Mouse (Mus musculus): Measurements from ENCODE around the gene 4933416C03Rik. TPM values are rescaled to one million over a fixed set of nuclear protein-coding genes. Genes with fewer than 3 reads are reported as not detected.

4933416C03Rik gene
- polyA plus RNA-seq, 1 experiment from 2014 or later: 0.40 TPM

- DNase-seq (ENCODE audit: low spot score) (no peak), ATAC-seq (ENCODE audit: low FRiP score) (no peak)
- H3K4me3 ChIP-seq (replicated peaks; ENCODE audit: low read length): no peak overlapping the region
- no peak overlapping the region for H3K4me2 ChIP-seq (replicated peaks)
- no peak overlapping the region for H3K9ac ChIP-seq
- H3K9me3 ChIP-seq (ENCODE audit: control insufficient read depth, low read length): no peaks in the 10 kb centered on the region
- H3K27ac ChIP-seq: no peak overlapping the region
- H3K27me3 ChIP-seq (ENCODE audit: control insufficient read depth, insufficient read depth, low read length): no peaks in the 10 kb centered on the region
- H3K36me3 ChIP-seq (replicated peaks; ENCODE audit: control insufficient read depth, insufficient read depth): no peaks in the 10 kb centered on the region
- WGBS: 94% methylated on average over 7 of the region's 7 CpGs
- no peaks in the 10 kb centered on the region for H3K4me1 ChIP-seq (replicated peaks; ENCODE audit: control insufficient read depth, insufficient read depth, low read length)
These were observed 15.2 kb downstream of the 4933416C03Rik start for GRCm38 (mm10) chr10:116098470-116098869.

- Histone ChIP-seq H3K27ac (no peak overlapping the region), H3K4me1 (replicated peaks; ENCODE audit: control insufficient read depth, insufficient read depth, low read length) (no peaks in the 10 kb centered on the region), H3K36me3 (replicated peaks; ENCODE audit: control insufficient read depth, insufficient read depth) (no peaks in the 10 kb centered on the region), H3K27me3 (ENCODE audit: control insufficient read depth, insufficient read depth, low read length) (no peaks in the 10 kb centered on the region), H3K4me3 (replicated peaks; ENCODE audit: low read length) (no peak overlapping the region), H3K9me3 (ENCODE audit: control insufficient read depth, low read length) (no peaks in the 10 kb centered on the region), H3K4me2 (replicated peaks) (no peak overlapping the region), H3K9ac (no peak overlapping the region)
- WGBS: 89% methylated on average over 13 of the region's 13 CpGs
- DNase-seq (ENCODE audit: low spot score) (no peak), ATAC-seq (ENCODE audit: low FRiP score) (no peak)
These were observed 17.3 kb downstream of the 4933416C03Rik start for GRCm38 (mm10) chr10:116096466-116096865.

- no peak overlapping the region for H3K4me2 ChIP-seq (replicated peaks)
- no peak overlapping the region for H3K4me3 ChIP-seq (replicated peaks; ENCODE audit: low read length)
- H3K27ac ChIP-seq: no peak overlapping the region
- H3K27me3 ChIP-seq (ENCODE audit: control insufficient read depth, insufficient read depth, low read length): no peaks in the 10 kb centered on the region
- H3K9ac ChIP-seq: no peak overlapping the region
- WGBS: 36% methylated on average over 3 of the region's 3 CpGs
- no peaks in the 10 kb centered on the region for H3K36me3 ChIP-seq (replicated peaks; ENCODE audit: control insufficient read depth, insufficient read depth)
- ATAC-seq (ENCODE audit: low FRiP score): no peak
- H3K9me3 ChIP-seq (ENCODE audit: control insufficient read depth, low read length): no peaks in the 10 kb centered on the region
- peak; percentile 50 for DNase-seq (ENCODE audit: low spot score)
- no peaks in the 10 kb centered on the region for H3K4me1 ChIP-seq (replicated peaks; ENCODE audit: control insufficient read depth, insufficient read depth, low read length)
These were observed 29.8 kb downstream of the 4933416C03Rik start for GRCm38 (mm10) chr10:116083965-116084364.

- ATAC-seq (ENCODE audit: low FRiP score): no peak
These were observed 32.9 kb downstream of the 4933416C03Rik start for GRCm38 (mm10) chr10:116080841-116081240.

GRCm38 (mm10) chr10:116079396-116079795 lies 34.3 kb downstream of the 4933416C03Rik start:
- DNase-seq (ENCODE audit: low spot score): no peak

More at GRCm38 (mm10) chr10:116080841-116081240, 32.9 kb downstream of the 4933416C03Rik start:
- no peak overlapping the region for H3K27ac ChIP-seq
- 89% methylated on average over 6 of the region's 6 CpGs for WGBS
- H3K4me3 ChIP-seq (replicated peaks; ENCODE audit: low read length): no peak overlapping the region
- H3K27me3 ChIP-seq (ENCODE audit: control insufficient read depth, insufficient read depth, low read length): no peaks in the 10 kb centered on the region
- H3K9ac ChIP-seq: no peak overlapping the region
- no peak overlapping the region for H3K4me2 ChIP-seq (replicated peaks)
- H3K36me3 ChIP-seq (replicated peaks; ENCODE audit: control insufficient read depth, insufficient read depth): no peaks in the 10 kb centered on the region
- H3K9me3 ChIP-seq (ENCODE audit: control insufficient read depth, low read length): no peaks in the 10 kb centered on the region
- H3K4me1 ChIP-seq (replicated peaks; ENCODE audit: control insufficient read depth, insufficient read depth, low read length): no peaks in the 10 kb centered on the region
- no peak for DNase-seq (ENCODE audit: low spot score)

GRCm38 (mm10) chr10:116078636-116079035 lies 35.1 kb downstream of the 4933416C03Rik start:
- no peak overlapping the region for H3K27ac ChIP-seq
- H3K9me3 ChIP-seq (ENCODE audit: control insufficient read depth, low read length): no peaks in the 10 kb centered on the region
- H3K4me3 ChIP-seq (replicated peaks; ENCODE audit: low read length): no peak overlapping the region
- no peak overlapping the region for H3K4me2 ChIP-seq (replicated peaks)
- H3K9ac ChIP-seq: no peak overlapping the region
- ATAC-seq (ENCODE audit: low FRiP score) (no peak), DNase-seq (ENCODE audit: low spot score) (no peak)
- no peaks in the 10 kb centered on the region for H3K27me3 ChIP-seq (ENCODE audit: control insufficient read depth, insufficient read depth, low read length)
- no peaks in the 10 kb centered on the region for H3K36me3 ChIP-seq (replicated peaks; ENCODE audit: control insufficient read depth, insufficient read depth)
- H3K4me1 ChIP-seq (replicated peaks; ENCODE audit: control insufficient read depth, insufficient read depth, low read length): no peaks in the 10 kb centered on the region
- 73% methylated on average over 5 of the region's 5 CpGs for WGBS

More at GRCm38 (mm10) chr10:116079396-116079795, 34.3 kb downstream of the 4933416C03Rik start:
- Histone ChIP-seq H3K27ac (no peak overlapping the region), H3K27me3 (ENCODE audit: control insufficient read depth, insufficient read depth, low read length) (no peaks in the 10 kb centered on the region), H3K4me3 (replicated peaks; ENCODE audit: low read length) (no peak overlapping the region), H3K9me3 (ENCODE audit: control insufficient read depth, low read length) (no peaks in the 10 kb centered on the region), H3K4me2 (replicated peaks) (no peak overlapping the region), H3K9ac (no peak overlapping the region), H3K4me1 (replicated peaks; ENCODE audit: control insufficient read depth, insufficient read depth, low read length) (no peaks in the 10 kb centered on the region), H3K36me3 (replicated peaks; ENCODE audit: control insufficient read depth, insufficient read depth) (no peaks in the 10 kb centered on the region)
- 32% methylated on average over 7 of the region's 7 CpGs for WGBS
- ATAC-seq (ENCODE audit: low FRiP score): no peak

GRCm38 (mm10) chr10:116075954-116076353 lies 37.8 kb downstream of the 4933416C03Rik start:
- H3K27me3 ChIP-seq (ENCODE audit: control insufficient read depth, insufficient read depth, low read length): no peaks in the 10 kb centered on the region
- H3K9ac ChIP-seq: no peak overlapping the region
- H3K9me3 ChIP-seq (ENCODE audit: control insufficient read depth, low read length): no peaks in the 10 kb centered on the region
- no peak overlapping the region for H3K4me2 ChIP-seq (replicated peaks)
- WGBS: 84% methylated on average over 5 of the region's 5 CpGs
- no peaks in the 10 kb centered on the region for H3K4me1 ChIP-seq (replicated peaks; ENCODE audit: control insufficient read depth, insufficient read depth, low read length)
- H3K4me3 ChIP-seq (replicated peaks; ENCODE audit: low read length): no peak overlapping the region
- ATAC-seq (ENCODE audit: low FRiP score) (no peak), DNase-seq (ENCODE audit: low spot score) (no peak)
- H3K36me3 ChIP-seq (replicated peaks; ENCODE audit: control insufficient read depth, insufficient read depth): no peaks in the 10 kb centered on the region
- H3K27ac ChIP-seq: no peak overlapping the region

Other genes starting within 250 kb of the 4933416C03Rik start
- 21.5 and 26.8 TPM in 2 replicates for gene Ptprr, start 95.7 kb downstream of the 4933416C03Rik start, polyA plus RNA-seq (2014; fragmentation: Nextera tagmentation; extraction: Ambion mirVana)
- gene Ptprb, start 161.6 kb upstream of the 4933416C03Rik start, polyA plus RNA-seq (2014; fragmentation: Nextera tagmentation; extraction: Ambion mirVana): 4.4 and 5.0 TPM in 2 replicates